Mouse (Mus musculus) heart, postnatal 0 days (tissue): ENCODE measurements around the gene H2-Ob.

ENCODE experiments used
- CTCF ChIP-seq: IDR thresholded peaks from 2 replicates; pipeline ENCODE4 v1.5.1; 2016; ENCODE audit warnings: antibody characterized with exemption, control low read depth, low read depth
- EP300 ChIP-seq: IDR thresholded peaks from 2 replicates; pipeline ENCODE4 v1.6.1; 2016; ENCODE audit warnings: antibody characterized with exemption, low read depth

DNA sequence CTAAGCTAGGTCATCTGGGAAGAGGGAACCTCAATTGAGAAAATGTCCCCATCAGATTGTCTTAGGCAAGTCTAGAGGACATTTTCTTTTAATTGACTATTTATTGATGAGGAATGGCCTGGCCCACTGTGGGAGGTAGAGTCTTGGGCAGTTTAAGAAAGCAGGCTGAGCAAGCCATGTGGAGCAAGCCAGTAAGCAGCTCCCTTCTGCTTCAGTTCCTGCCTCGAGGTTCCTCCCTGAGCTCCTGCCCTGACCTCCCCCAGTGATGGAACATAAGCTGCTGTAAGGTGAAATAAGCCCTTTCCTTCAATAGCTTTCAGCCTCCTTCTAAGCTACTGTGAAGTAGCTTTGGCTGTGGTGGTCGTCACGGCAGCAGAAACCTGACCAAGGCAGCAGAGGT is 962 bp upstream of the H2-Ob start:
- no peak for TF ChIP-seq CTCF
- no peak for TF ChIP-seq EP300
